Mouse (Mus musculus) testis, adult 2 months (tissue): ENCODE data around the gene Immp2l. TPM values are rescaled to one million over a fixed set of nuclear protein-coding genes. Genes with fewer than 3 reads are reported as not detected.

Source experiments
- H3K27ac ChIP-seq: fragments of 200-500 bp; 2 replicates; pipeline ENCODE4 v1.5.1; 2012; ENCODE audit warnings: low read depth, low read length; ENCODE audit not compliant: control insufficient read depth, insufficient read depth
- H3K27me3 ChIP-seq: fragments of 200-500 bp; 2 replicates; pipeline ENCODE4 v1.6.1; 2012; ENCODE audit warnings: mild to moderate bottlenecking, low read length, moderate library complexity; ENCODE audit not compliant: control insufficient read depth, insufficient read depth
- H3K36me3 ChIP-seq: fragments of 200-500 bp; 2 replicates; pipeline ENCODE4 v1.6.1; 2012; ENCODE audit warnings: mild to moderate bottlenecking, low read length; ENCODE audit not compliant: control insufficient read depth, insufficient read depth
- H3K4me1 ChIP-seq: fragments of 200-500 bp; 2 replicates; pipeline ENCODE4 v1.6.1; 2012; ENCODE audit warnings: low read length; ENCODE audit not compliant: control insufficient read depth, insufficient read depth
- H3K4me3 ChIP-seq: fragments of 200-500 bp; 2 replicates; pipeline ENCODE4 v1.5.1; 2012; ENCODE audit warnings: low read depth, mild to moderate bottlenecking, low read length, moderate library complexity, mixed read lengths; ENCODE audit not compliant: control insufficient read depth
- CTCF ChIP-seq: fragments of 200-500 bp; IDR thresholded peaks from 2 replicates; pipeline ENCODE4 v1.5.1; 2012; ENCODE audit warnings: low read depth, mild to moderate bottlenecking, inconsistent platforms, low read length, moderate library complexity; ENCODE audit not compliant: control insufficient read depth, insufficient read depth, insufficient replicate concordance
- POLR2A ChIP-seq: fragments of 200-500 bp; IDR thresholded peaks from 2 replicates; pipeline ENCODE4 v1.6.1; 2012; ENCODE audit warnings: low read depth, mild to moderate bottlenecking, inconsistent platforms, low read length, moderate library complexity; ENCODE audit not compliant: control insufficient read depth
- polyA plus RNA-seq: library from polyadenylated mRNA; depleted of rRNA; stranded (reverse); fragments of >200 nt; gene quantifications from 2 replicates; pipeline ENCODE4 v1.2.3, GENCODE M21; 2012

Immp2l gene
- polyA plus RNA-seq, 1 experiment = 45.4 TPM

DNA sequence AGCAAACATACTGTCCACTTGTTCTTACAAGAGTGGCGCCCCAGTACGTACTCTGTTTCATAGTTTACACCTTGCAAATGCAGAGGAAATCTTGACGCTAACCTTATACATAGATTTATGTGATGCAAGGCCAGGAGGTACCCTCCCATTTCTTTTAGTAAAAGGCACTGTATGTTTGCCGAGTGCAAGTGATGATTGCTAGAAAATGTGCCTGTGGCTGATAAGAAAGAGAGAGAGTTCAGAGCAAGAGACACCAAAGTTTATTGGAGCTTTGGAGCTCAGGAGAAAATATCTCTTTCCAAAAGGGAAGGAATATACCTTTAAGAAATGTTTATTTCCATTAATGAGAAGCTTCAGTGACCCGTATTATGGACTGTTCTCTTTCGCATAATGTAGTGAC is 95.8 kb downstream of the Immp2l start:
- TF ChIP-seq POLR2A (no peak), CTCF (no peak)
- H3K4me1 ChIP-seq = no peaks in the 10 kb centered on the region
- no peak overlapping the region for H3K27ac ChIP-seq

DNA sequence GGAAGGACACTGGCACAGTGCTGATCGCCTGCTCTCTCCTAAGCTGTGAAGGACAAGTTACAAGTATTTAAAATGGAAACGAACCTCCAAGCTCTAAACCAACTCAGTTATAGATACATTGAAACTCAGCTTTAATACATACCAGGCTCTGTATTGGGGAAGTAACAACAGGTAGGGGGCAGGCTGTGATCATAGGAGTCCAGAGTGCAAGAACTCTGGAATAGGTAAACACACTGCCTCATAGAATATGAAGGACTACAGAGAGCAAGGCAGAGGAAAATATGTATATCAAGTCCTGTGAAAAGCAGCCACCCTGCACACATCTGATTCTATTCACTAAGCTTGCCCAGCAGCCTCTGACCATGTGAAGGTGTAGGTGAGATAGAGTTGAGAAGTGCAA is 99.3 kb downstream of the Immp2l start:
- Histone ChIP-seq H3K36me3 (no peaks in the 10 kb centered on the region), H3K27ac (no peak overlapping the region), H3K4me3 (no peak overlapping the region), H3K4me1 (no peaks in the 10 kb centered on the region), H3K27me3 (no peaks in the 10 kb centered on the region)
- TF ChIP-seq POLR2A = no peak
- TF ChIP-seq CTCF = no peak

More for the DNA sequence above, 95.8 kb downstream of the Immp2l start:
- H3K4me3 ChIP-seq = no peak overlapping the region
- no peaks in the 10 kb centered on the region for H3K27me3 ChIP-seq
- H3K36me3 ChIP-seq = no peaks in the 10 kb centered on the region

GRCm38 (mm10) chr12:41134885-41135284 is 111.0 kb downstream of the Immp2l start:
- Histone ChIP-seq H3K4me1 (no peaks in the 10 kb centered on the region), H3K27me3 (no peaks in the 10 kb centered on the region), H3K27ac (no peak overlapping the region), H3K36me3 (no peaks in the 10 kb centered on the region), H3K4me3 (no peak overlapping the region)
- no peak for TF ChIP-seq POLR2A
- TF ChIP-seq CTCF = no peak

DNA sequence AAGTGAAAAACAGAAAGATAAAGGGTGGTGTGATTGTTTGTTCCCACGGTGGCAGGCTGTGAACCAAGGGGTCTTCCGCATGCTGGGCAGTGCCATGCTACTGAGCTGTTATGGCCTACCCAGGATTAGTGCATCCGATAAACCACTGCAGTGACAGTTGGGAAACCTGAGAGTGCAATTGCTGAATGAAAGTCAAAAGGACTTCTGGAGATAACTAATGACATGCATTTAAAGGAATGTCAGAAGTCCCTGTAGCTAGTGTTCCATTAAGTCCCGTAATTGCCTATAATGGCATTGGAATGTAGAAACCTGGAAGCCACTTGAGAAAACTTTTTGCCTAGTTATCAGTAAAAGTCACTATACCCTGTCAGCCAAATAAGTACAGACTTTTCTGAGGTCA is 135.7 kb downstream of the Immp2l start:
- H3K4me3 ChIP-seq = no peak overlapping the region
- no peak overlapping the region for H3K27ac ChIP-seq
- H3K4me1 ChIP-seq = no peaks in the 10 kb centered on the region
- TF ChIP-seq POLR2A = no peak
- TF ChIP-seq CTCF = no peak
- H3K36me3 ChIP-seq = no peaks in the 10 kb centered on the region
- no peaks in the 10 kb centered on the region for H3K27me3 ChIP-seq

GRCm38 (mm10) chr12:41167802-41168201 is 143.9 kb downstream of the Immp2l start:
- H3K27ac ChIP-seq = no peak overlapping the region
- H3K36me3 ChIP-seq = no peaks in the 10 kb centered on the region
- TF ChIP-seq CTCF (no peak), POLR2A (no peak)
- no peak overlapping the region for H3K4me3 ChIP-seq
- H3K4me1 ChIP-seq = no peaks in the 10 kb centered on the region
- no peaks in the 10 kb centered on the region for H3K27me3 ChIP-seq

DNA sequence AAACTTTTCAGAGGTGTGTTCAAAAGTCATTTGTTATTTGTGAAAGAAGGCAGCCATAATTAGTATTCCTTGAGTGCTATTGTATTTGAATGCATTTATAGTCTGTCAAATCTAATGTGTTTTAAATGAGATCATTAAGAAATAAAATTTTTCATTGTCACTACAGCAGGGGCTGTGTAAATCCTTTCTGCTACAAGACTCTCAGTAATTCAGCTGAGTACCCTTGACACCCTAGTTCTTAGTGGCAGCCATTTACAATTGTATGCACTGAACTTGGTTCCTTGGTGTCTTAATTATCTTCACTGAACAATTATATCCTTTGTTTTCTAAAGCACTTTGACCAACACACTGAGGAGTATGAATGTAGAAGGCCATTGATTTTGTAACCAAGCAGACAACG is 146.2 kb downstream of the Immp2l start:
- Histone ChIP-seq H3K4me1 (no peaks in the 10 kb centered on the region), H3K27me3 (no peaks in the 10 kb centered on the region), H3K36me3 (no peaks in the 10 kb centered on the region), H3K4me3 (no peak overlapping the region), H3K27ac (no peak overlapping the region)
- TF ChIP-seq POLR2A (no peak), CTCF (no peak)

- Histone ChIP-seq H3K36me3 (no peaks in the 10 kb centered on the region), H3K27me3 (no peaks in the 10 kb centered on the region), H3K27ac (no peak overlapping the region), H3K4me3 (no peak overlapping the region), H3K4me1 (no peaks in the 10 kb centered on the region)
- TF ChIP-seq CTCF (no peak), POLR2A (no peak)
These were observed 159.0 kb downstream of the Immp2l start for GRCm38 (mm10) chr12:41182856-41183255.

DNA sequence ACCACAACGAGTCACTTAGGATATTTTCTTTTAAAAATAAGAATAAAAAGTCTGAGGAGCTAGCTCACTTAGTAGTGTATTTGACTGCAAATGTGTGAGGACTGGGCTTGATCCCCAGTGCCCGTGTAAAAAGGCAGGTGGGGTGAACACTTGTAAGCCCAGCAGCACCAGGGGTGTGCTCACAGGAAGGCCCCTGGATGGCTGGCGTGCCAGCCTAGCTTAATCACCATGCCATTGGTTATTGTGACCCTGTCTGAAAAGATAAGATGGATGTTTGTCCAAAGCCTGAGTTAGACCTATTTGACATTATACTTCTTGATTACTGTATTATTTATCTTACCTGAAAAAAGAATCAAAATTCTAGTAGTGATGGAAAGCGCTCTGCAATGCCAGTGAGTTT is 161.2 kb downstream of the Immp2l start:
- no peak overlapping the region for H3K27ac ChIP-seq
- no peaks in the 10 kb centered on the region for H3K36me3 ChIP-seq
- TF ChIP-seq POLR2A (no peak), CTCF (no peak)
- no peaks in the 10 kb centered on the region for H3K27me3 ChIP-seq
- H3K4me3 ChIP-seq = no peak overlapping the region
- H3K4me1 ChIP-seq = no peaks in the 10 kb centered on the region
